Mouse (Mus musculus) bone marrow macrophage, adult 2 months (primary cell): Measurements from ENCODE around the gene Tspoap1. TPM values are rescaled to one million over a fixed set of nuclear protein-coding genes. Genes with fewer than 3 reads are reported as not detected.
A peak's percentile ranks its signal among the peaks of the same experiment; 100 is the strongest.

Source experiments
- H3K27ac ChIP-seq: 2 replicates; pipeline ENCODE4 v1.5.1; 2012; ENCODE audit warnings: low read depth, low read length; ENCODE audit not compliant: insufficient read depth
- H3K4me1 ChIP-seq: 2 replicates; pipeline ENCODE4 v1.6.1; 2012; ENCODE audit warnings: low read length; ENCODE audit not compliant: control insufficient read depth, insufficient read depth
- H3K4me3 ChIP-seq: 2 replicates; pipeline ENCODE4 v1.5.1; 2012; ENCODE audit warnings: mild to moderate bottlenecking, low read length, moderate library complexity; ENCODE audit not compliant: insufficient read depth
- CTCF ChIP-seq: IDR thresholded peaks from 2 replicates; pipeline ENCODE4 v1.5.1; 2012; ENCODE audit warnings: low read depth, mild to moderate bottlenecking, low read length, moderate library complexity
- POLR2A ChIP-seq: IDR thresholded peaks from 2 replicates; pipeline ENCODE4 v1.6.1; 2012; ENCODE audit warnings: mild to moderate bottlenecking, low read depth, low read length, borderline replicate concordance
- polyA plus RNA-seq: library from polyadenylated mRNA; stranded (reverse); fragments of >200 nt; gene quantifications from 2 replicates; pipeline ENCODE4 v1.2.4, GENCODE M21; 2012; ENCODE audit not compliant: missing spikeins, insufficient read depth, insufficient read length

Gene Tspoap1
- polyA plus RNA-seq, 1 experiment = 2.6 TPM

GRCm38 (mm10) chr11:87751491-87751966, 8.8 kb upstream of the Tspoap1 start:
- peak overlapping the region; percentile 99 for H3K27ac ChIP-seq
- H3K4me3 ChIP-seq = peak overlapping the region; percentile 61
- peaks cover 50% of the 10 kb centered on the region for H3K4me1 ChIP-seq
- TF ChIP-seq CTCF (no peak), POLR2A (no peak)

GRCm38 (mm10) chr11:87752307-87752706, 8.0 kb upstream of the Tspoap1 start:
- H3K4me3 ChIP-seq = no peak overlapping the region

GRCm38 (mm10) chr11:87753255-87753654, 7.1 kb upstream of the Tspoap1 start:
- Histone ChIP-seq H3K4me3 (no peak overlapping the region), H3K4me1 (peaks cover 47% of the 10 kb centered on the region), H3K27ac (no peak overlapping the region)
- TF ChIP-seq CTCF = no peak
- TF ChIP-seq POLR2A = no peak

More at GRCm38 (mm10) chr11:87752307-87752706, 8.0 kb upstream of the Tspoap1 start:
- Histone ChIP-seq H3K4me1 (peaks cover 50% of the 10 kb centered on the region), H3K27ac (peak overlapping the region; percentile 99)
- TF ChIP-seq CTCF (no peak), POLR2A (no peak)

GRCm38 (mm10) chr11:87753891-87754501, 6.3 kb upstream of the Tspoap1 start:
- TF ChIP-seq POLR2A = no peak
- no peak for TF ChIP-seq CTCF
- Histone ChIP-seq H3K4me3 (no peak overlapping the region), H3K27ac (peak overlapping the region; percentile 82), H3K4me1 (peaks cover 48% of the 10 kb centered on the region)

- peak overlapping the region; percentile 82 for H3K27ac ChIP-seq
- peaks cover 48% of the 10 kb centered on the region for H3K4me1 ChIP-seq
- H3K4me3 ChIP-seq = peak overlapping the region; percentile 39
- TF ChIP-seq POLR2A (no peak), CTCF (no peak)
Observed at GRCm38 (mm10) chr11:87754603-87755002, 5.7 kb upstream of the Tspoap1 start.

- peak overlapping the region; percentile 90 for H3K4me3 ChIP-seq
Observed at GRCm38 (mm10) chr11:87755360-87756017, 4.9 kb upstream of the Tspoap1 start.

GRCm38 (mm10) chr11:87756251-87756820, 4.0 kb upstream of the Tspoap1 start:
- Histone ChIP-seq H3K4me1 (peaks cover 32% of the 10 kb centered on the region), H3K27ac (peak overlapping the region; percentile 96)

More at GRCm38 (mm10) chr11:87755360-87756017, 4.9 kb upstream of the Tspoap1 start:
- TF ChIP-seq CTCF (no peak), POLR2A (peak; percentile 30; the same call in 1 of the 2 replicates)
- Histone ChIP-seq H3K4me1 (peaks cover 40% of the 10 kb centered on the region), H3K27ac (peak overlapping the region; percentile 96)

GRCm38 (mm10) chr11:87757001-87757954, 3.1 kb upstream of the Tspoap1 start:
- Histone ChIP-seq H3K4me1 (peaks cover 22% of the 10 kb centered on the region), H3K4me3 (peak overlapping the region; percentile 90), H3K27ac (peak overlapping the region; percentile 96)
- TF ChIP-seq CTCF = no peak
- TF ChIP-seq POLR2A = no peak

More at GRCm38 (mm10) chr11:87756251-87756820, 4.0 kb upstream of the Tspoap1 start:
- H3K4me3 ChIP-seq = peak overlapping the region; percentile 90
- no peak for TF ChIP-seq CTCF
- TF ChIP-seq POLR2A = no peak

GRCm38 (mm10) chr11:87758161-87758911, 2.0 kb upstream of the Tspoap1 start:
- Histone ChIP-seq H3K27ac (peak overlapping the region; percentile 40), H3K4me1 (peaks cover 21% of the 10 kb centered on the region)

More at GRCm38 (mm10) chr11:87758161-87758911, 2.0 kb upstream of the Tspoap1 start:
- H3K4me3 ChIP-seq = peak overlapping the region; percentile 90
- TF ChIP-seq CTCF (no peak), POLR2A (no peak)
